Mouse (Mus musculus): Measurements from ENCODE around the gene Gm21900. TPM values are rescaled to one million over a fixed set of nuclear protein-coding genes. Genes with fewer than 3 reads are reported as not detected.
"Not testable (repeated sequence)": the region's sequence is repeated elsewhere in the genome, so short reads cannot be mapped to it uniquely, and the experiment has no call there.

The Gm21900 gene
- polyA plus RNA-seq (2016; fragmentation: Nextera tagmentation; extraction: Ambion mirVana) = not detected in 2 replicates

DNA sequence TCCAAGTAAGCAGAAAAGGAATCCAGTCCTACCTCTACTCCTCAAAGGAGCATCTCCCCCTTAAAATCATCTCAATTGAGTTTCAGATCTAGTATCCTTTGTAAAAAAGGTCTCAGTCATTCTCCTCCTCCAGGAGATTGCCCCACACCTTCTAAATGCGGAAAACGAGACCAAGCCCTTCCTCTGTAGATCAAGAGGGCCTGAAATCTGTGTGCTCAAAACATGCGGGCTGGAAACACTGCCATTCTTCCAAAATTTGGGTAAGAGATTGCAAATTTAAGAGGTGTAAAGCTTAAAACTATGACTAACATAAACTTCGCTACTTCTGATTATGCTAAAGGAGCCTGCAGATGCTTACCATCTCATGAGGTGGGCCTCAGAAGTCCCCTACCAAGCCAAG is at the start of gene Gm21900:
Gm21900 (plus strand) TSS at position 301 of the 400 bp plus-strand sequence.
- not testable (repeated sequence) for H3K36me3 ChIP-seq; H3K9me3 ChIP-seq (replicated peaks); H3K27me3 ChIP-seq (ENCODE audit: low read depth, poor library complexity, severe bottlenecking); DNase-seq (ENCODE audit: low spot score); H3K4me1 ChIP-seq; H3K27ac ChIP-seq (replicated peaks); H3K4me3 ChIP-seq
- WGBS = 65% methylated on average over 4 of the region's 4 CpGs

- H3K36me3 ChIP-seq; H3K4me3 ChIP-seq; H3K27me3 ChIP-seq (ENCODE audit: low read depth, poor library complexity, severe bottlenecking); H3K27ac ChIP-seq (replicated peaks); DNase-seq (ENCODE audit: low spot score); H3K4me1 ChIP-seq; H3K9me3 ChIP-seq (replicated peaks): not testable (repeated sequence)
- 63% methylated on average over 12 of the region's 25 CpGs for WGBS
Observed at GRCm38 (mm10) chrY:10643516-10643915, 27.4 kb downstream of the Gm21900 start.

Other genes with a start within 250 kb of the Gm21900 start
- gene Gm28510, start 203.6 kb upstream of the Gm21900 start, polyA plus RNA-seq (2016; fragmentation: Nextera tagmentation; extraction: Ambion mirVana) = not detected in 2 replicates
- not detected in 2 replicates for gene Gm20737, start 80.3 kb upstream of the Gm21900 start, polyA plus RNA-seq (2016; fragmentation: Nextera tagmentation; extraction: Ambion mirVana)
- not detected in 2 replicates for gene Gm21775, start 62.9 kb upstream of the Gm21900 start, polyA plus RNA-seq (2016; fragmentation: Nextera tagmentation; extraction: Ambion mirVana)
- gene Gm20777, start 136.1 kb downstream of the Gm21900 start, polyA plus RNA-seq (2016; fragmentation: Nextera tagmentation; extraction: Ambion mirVana) = not detected in 2 replicates